Mouse (Mus musculus): Measurements from ENCODE around the gene Gm42957.

GRCm38 (mm10) chr3:96595661-96596060 is 39.6 kb upstream of the Gm42957 start:
- TF ChIP-seq CTCF (IDR thresholded peaks at IDR 0.05; ENCODE audit: low read depth) (no peak), EP300 (optimal IDR thresholded peaks at IDR 0.05) (no peak)

Measured in stomach, postnatal 0 days (tissue).